Mouse (Mus musculus) layer of hippocampus, adult 9-11 months (tissue): ENCODE data around the gene F10.

ENCODE experiments used
- DNase-seq: peaks from one replicate; pipeline ENCODE4 v3.0.0; 2022

Gene F10

GRCm38 (mm10) chr8:13037015-13037414 lies at the start of gene F10:
Gene F10, plus strand, starts transcription at chr8:13037308.
- DNase-seq, result no peak

DNA sequence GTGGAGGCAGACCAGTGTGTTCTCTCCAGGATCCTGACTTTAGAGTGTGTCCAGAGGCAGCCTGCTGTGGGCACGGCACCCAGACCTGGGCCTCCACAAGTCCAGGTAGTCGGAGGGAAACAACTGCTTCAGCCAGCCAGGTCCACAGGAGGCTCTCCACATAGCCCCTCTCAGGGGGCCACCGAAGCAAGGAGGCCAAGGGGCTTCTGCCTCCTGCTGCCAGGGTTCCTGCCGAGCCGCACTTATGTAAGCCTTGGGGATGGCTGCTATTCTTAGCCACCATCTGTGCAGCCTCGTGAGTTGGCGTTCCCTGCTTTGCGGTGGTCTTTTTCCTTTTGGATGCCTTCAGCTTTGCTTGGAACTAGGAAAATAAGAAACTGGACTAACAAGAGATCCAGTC lies 49.5 kb upstream of the F10 start:
- peak; percentile 66 for DNase-seq

DNA sequence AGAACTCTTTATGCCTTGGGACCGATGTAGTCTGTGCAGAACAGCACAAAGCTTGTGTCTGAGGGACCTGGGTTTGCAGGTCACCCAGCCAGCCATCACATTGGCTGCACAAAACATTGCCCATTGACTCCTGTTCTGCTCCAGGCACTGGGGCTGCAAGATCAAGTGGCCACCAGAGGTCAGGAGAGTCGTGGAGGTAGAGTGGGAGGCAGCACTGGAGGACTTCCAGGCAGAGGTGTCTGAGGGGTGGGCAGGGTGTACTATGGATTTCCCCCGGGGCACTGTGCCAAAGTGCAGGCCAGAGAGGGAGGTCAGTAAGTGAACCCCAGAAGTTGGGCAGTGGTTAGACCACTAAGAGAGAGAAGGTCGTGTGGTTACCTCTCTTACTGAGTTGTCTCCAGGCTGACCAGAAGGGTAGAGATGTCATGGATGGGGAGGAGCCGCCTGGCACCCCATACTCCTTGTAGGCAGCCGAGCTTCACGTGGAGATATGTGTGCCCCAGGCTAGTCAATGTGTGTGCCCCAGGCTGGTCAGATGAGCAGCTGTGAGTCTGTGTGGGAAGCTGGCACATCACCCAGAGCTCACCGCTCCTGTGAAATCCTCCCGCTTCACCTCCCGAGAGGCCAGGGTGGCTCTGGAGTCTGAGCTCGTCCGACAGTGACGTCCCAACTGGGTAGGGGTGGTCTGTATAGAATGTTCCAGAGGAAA lies 48.2 kb upstream of the F10 start:
- no peak for DNase-seq

GRCm38 (mm10) chr8:12991411-12991810 lies 45.7 kb upstream of the F10 start:
- DNase-seq, result no peak

DNA sequence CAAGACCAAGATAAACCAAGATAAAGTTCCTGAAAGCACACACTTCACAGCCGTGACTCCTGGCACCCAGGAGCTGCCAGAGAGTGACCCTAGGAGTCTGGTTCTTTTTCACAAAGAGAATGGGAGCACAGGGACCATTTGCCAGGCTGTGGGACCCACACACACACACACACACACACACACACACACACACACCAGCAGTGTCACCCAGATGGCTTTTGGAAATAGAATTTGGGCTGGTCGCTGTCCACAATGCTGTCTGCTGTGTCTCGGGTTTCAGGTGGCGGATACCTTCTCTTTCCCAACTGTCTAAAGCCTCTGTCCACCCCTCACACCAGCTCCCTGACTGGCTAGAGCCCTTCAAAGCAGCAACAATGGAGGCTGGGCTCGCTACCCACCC lies 42.6 kb upstream of the F10 start:
- no peak for DNase-seq

DNA sequence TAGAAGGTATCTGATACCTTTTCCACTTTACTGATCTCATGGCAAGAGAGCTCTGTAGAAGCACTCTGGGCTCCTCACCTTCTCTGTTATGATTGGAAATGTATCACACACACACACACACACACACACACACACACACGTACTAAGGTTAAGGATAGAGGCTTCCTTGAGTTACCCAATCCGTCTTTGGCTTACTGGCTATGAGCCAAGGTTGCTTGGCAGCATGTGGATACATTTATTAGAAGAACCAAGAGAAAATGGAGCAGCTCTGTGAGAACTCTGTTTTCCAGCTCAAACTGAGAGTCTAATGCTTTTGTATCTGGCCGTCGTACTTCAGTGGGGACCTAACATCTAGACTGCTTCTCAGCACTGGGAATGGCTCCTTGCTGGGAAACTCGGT lies 41.6 kb upstream of the F10 start:
- DNase-seq, result peak; percentile 56

DNA sequence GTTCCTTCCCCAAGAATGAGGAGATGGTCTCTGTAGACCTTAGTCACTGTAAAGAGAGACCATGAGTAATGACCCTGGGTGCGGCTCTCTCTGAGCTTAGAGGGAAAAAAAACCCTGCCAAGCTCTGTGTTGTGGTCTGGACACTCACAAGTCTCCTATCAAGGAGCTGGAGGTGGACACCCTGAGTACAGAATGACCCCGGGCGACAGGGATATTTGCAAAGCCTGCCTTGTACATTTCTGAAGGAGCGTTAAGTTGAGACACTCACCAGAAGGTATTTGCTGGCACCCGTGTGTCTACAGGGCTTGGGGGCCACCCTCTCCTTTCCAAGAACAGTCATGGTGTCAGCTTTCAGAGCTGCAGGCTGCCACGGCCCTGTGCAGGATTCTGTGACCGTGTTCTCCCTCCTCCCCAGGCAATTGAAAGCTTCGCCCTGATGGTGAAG lies 40.3 kb upstream of the F10 start:
- no peak for DNase-seq

DNA sequence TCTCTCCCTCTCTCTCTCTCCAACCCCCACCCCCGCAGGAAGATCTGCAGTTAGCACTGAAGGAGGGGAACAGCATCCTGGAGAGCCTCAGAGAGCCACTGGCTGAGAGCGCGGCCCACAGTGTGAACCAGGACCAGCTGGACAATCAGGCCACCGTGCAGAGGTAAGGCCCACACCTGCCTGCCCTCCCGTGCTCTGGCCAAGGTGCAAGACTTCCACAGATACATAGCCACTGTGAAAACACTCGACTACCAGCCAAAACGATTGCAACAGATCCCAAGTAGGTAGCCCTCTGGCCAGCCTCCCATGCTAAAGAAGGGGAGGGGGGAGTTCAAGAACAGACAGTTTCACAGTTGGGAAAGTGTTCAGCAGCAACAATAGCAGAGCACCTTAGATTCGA lies 38.8 kb upstream of the F10 start:
- no peak for DNase-seq

GRCm38 (mm10) chr8:12999793-13000192 lies 37.3 kb upstream of the F10 start:
- DNase-seq, result no peak

GRCm38 (mm10) chr8:13007458-13007857 lies 29.6 kb upstream of the F10 start:
- no peak for DNase-seq

GRCm38 (mm10) chr8:13010313-13010712 lies 26.8 kb upstream of the F10 start:
- DNase-seq, result no peak

GRCm38 (mm10) chr8:13019560-13019959 lies 17.5 kb upstream of the F10 start:
- DNase-seq, result no peak

DNA sequence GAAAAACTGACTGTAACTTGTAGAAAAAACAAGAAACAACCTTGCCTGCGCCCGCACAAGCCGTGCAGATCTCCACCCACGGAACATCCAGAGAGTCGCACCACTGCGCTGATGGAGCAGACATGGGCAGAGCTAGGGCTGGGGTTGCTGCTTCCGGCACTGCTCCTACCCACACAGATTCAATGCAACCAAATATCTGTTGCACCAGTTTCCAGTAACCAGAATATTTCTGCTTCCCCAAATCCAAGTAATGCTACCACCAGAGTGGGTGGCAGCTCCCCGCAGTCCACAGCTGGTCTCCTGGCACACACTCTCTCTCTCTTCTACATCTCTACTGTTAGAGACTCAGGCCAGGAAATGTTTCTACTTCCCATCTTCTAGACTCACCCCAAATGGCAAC lies 15.3 kb upstream of the F10 start:
- DNase-seq, result peak; percentile 59

GRCm38 (mm10) chr8:13025487-13026224 lies 11.5 kb upstream of the F10 start, which contains the start of gene F7:
Gene F7, plus strand, starts transcription at chr8:13026034.
- no peak for DNase-seq

DNA sequence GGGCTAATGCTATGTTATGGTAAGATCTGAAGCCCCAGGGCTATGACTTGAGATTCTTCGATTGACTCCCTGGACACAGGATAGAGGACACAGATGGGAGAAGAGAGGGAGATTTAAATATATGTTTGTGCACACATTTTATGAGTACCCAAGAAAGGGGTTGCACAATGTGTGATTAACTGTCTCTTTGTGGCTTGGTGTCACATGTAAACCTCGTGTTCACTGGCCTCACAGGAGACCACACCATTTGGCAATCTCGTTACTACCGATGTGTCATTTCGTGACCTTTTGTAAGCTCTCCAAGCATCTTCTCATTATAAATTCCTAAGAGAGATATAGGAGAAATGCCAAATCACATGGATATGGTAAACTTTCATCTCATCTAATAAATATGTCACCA lies 9.5 kb upstream of the F10 start:
- DNase-seq, result no peak

DNA sequence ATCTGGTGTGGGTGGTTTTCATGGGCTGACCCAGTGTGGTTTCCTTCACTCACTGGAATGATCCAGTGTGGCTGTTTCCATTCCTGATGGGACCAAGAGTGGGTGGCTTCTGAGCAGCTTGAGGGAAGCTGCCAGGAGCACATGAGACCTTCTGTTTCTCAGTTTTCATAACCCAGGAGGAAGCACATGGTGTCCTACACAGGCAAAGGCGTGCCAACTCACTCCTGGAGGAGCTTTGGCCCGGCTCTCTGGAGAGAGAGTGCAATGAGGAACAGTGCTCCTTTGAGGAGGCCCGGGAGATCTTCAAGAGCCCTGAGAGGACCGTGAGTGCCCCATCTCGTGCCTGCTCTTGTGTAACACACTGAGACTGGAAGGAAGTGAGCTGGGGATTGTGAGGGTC lies 8.6 kb upstream of the F10 start:
- peak; percentile 74 for DNase-seq

DNA sequence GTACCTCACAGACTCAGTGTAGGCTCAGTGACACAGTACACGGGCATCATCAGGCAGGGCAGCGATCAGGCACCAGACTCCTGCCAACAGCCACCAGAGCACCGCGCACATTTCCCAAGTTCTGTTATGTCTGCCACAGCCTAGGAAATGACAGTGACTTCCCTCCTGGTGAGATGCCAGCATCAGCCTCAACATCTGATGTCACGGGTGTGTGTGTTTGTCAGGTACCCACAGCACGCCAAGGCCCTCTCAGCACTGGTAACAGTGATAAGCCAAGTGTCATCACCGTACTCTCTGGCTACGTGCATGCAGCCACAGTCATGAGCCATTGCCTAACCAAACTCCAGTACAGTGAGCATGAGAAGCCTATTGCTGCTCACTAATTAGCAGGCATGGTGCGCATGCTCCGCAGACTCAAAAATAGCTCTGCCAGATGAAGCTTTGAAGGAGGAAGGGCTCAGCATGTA lies 729 bp upstream of the F10 start:
- DNase-seq, result peak; percentile 74

GRCm38 (mm10) chr8:13037569-13037968 lies 461 bp downstream of the F10 start:
- no peak for DNase-seq

- no peak for DNase-seq
These were observed 1.9 kb downstream of the F10 start for GRCm38 (mm10) chr8:13039054-13039453.

DNA sequence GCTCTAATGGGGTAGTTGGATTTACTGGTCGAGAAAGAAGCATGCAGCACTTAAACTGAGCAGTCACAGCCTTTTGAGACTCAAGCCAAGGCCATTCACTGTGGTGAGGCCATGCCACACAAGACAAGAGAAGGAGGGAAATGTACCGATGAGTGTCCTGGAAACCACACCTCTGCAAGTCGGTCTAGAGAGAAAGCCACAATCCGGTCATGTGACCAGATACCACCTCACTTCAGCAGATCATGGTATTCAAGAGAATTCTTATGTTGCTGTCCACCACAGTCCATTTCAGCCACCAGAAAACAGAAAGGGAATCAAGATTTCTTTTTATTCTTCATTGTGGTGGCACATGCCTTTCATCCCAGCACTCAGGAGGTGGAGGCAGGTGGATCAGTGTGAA lies 4.4 kb downstream of the F10 start:
- no peak for DNase-seq

- DNase-seq, result no peak
These were observed 10.5 kb downstream of the F10 start for GRCm38 (mm10) chr8:13047652-13048051.

DNA sequence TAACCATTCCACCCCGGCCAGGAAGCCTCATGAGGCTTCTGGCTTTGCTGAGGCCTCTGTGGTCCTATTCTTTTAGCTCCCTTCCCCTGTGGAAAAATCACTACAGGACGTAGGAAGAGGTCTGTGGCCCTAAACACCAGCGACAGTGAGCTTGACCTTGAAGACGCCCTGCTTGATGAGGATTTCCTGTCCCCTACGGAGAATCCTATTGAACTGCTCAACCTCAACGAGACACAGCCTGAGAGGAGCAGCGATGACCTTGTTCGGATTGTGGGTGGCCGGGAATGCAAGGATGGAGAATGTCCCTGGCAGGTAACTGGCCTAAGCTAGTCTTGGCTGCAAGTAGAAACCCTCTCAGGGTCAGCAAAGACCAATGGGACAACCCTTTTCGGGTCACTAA lies 13.4 kb downstream of the F10 start:
- DNase-seq, result no peak

DNA sequence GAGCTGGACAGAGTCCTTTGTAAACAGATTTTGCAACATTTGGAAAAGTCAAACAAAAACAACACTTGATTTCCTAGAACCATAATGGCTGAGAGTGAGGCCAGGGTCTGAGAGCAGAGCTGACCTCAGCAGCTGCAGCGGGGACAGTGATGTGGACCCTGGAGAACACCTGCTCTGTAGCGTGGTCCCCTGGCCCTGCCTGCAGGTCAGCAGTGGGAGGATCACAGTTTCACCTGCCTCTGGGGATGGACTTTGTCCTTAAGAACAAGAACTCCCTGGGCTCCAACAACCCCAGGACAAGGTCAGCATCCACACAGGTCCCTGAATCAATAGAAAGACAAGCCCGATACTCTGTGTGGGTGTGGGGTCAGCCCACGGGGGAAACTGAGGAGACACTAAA lies 20.2 kb downstream of the F10 start:
- DNase-seq, result no peak

GRCm38 (mm10) chr8:13060441-13061150 lies 23.5 kb downstream of the F10 start, which contains the start of gene Proz:
Gene Proz, plus strand, starts transcription at chr8:13060914.
- DNase-seq, result no peak
